Mouse (Mus musculus): ENCODE results near the gene Aldh3b2.

Aldh3b2 gene

GRCm38 (mm10) chr19:3988066-3988465 is 15.9 kb downstream of the Aldh3b2 start:
- DNase-seq: peak; percentile 32 to 59

GRCm38 (mm10) chr19:3988750-3989149 is 16.6 kb downstream of the Aldh3b2 start:
- peak; percentile 29 to 60 for DNase-seq

DNA sequence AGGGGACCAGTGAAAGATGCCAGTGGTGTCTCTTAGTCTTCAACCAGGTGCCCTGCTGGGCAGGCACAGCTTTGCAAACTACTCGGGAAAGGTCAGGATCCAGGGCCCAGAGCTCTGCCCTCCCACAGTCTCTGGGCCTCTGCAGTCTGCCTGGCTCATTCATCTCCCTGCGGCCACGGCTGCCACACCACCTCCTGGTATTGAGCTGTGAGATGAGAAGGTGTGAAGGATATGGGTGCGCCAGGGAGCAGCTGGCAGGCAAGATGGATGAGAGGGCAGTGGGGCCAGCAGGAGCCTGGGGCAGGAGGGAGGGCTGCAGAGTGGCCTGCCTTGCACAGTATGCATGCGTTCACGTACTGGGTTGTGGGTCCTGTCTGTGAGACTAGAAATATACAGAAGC is 18.7 kb downstream of the Aldh3b2 start:
- DNase-seq: peak in 1 of 2 experiments; percentile 45

- DNase-seq: peak in 1 of 2 experiments; percentile 47
Observed at GRCm38 (mm10) chr19:3991562-3991961, 19.4 kb downstream of the Aldh3b2 start.

GRCm38 (mm10) chr19:3991966-3992365 is 19.8 kb downstream of the Aldh3b2 start:
- DNase-seq: peak in 1 of 2 experiments; percentile 42

GRCm38 (mm10) chr19:3992416-3992815 is 20.3 kb downstream of the Aldh3b2 start, which contains the start of gene Tbx10:
Gene Tbx10, plus strand, starts transcription at chr19:3992752.
- peak in 1 of 2 experiments; percentile 50 for DNase-seq

GRCm38 (mm10) chr19:3994932-3995331 is 22.8 kb downstream of the Aldh3b2 start:
- peak in 1 of 2 experiments; percentile 57 for DNase-seq

DNA sequence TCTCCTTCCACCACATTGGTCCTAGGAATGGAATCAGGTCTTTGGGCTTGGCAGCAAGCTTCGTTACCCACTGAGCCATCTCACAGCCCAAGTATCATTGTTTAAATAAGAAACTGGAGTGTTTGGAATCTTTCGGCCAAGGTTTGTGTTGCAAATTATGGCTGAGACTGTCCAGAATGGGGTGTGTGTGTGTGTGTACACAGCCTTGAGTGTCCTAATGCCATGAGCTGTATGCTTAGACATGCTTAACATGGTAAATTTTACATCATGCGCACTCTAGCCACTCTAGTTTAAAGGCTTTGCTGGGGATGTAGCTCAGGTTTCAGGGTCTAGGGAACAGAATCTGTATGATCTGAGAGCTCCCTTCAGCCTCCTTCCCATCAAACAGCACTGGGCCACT is 23.4 kb downstream of the Aldh3b2 start:
- no peak for DNase-seq

GRCm38 (mm10) chr19:3996106-3996505 is 24.0 kb downstream of the Aldh3b2 start:
- no peak for DNase-seq

GRCm38 (mm10) chr19:3996747-3997146 is 24.6 kb downstream of the Aldh3b2 start:
- DNase-seq: peak; percentile 47 to 79

- DNase-seq: peak in 1 of 2 experiments; percentile 65
Observed at GRCm38 (mm10) chr19:3997231-3997630, 25.1 kb downstream of the Aldh3b2 start.

GRCm38 (mm10) chr19:3998335-3998734 is 26.2 kb downstream of the Aldh3b2 start:
- peak in 1 of 2 experiments; percentile 34 for DNase-seq

DNA sequence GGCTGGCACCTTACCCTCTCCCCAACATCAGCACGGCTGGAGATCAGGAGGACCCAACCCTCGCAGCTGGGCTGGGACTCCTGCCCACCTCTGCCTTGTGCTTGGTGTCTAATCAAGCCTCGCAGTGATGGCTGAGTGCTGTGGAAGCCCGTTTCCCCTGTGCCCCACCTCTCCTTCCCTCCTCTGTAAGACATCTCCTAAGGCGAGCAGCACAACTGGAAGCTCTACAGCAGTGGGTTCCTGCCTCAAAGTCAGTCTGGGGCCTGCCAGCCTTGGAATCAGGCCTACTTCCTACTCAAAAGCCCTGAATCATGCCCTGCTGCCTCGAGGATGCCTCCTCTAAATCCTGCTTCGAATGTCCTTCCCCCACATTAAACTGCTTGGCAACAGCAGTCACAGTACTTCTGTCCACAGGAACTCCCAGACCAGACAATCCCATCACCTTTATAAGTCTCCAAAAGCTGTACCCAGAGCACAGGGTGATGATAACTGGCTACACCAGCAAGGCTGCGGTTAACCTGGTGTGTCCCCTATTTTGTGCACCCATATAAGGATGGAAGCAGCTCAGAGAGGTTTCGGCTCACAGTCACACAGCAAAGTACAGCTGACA is 27.1 kb downstream of the Aldh3b2 start:
- DNase-seq: peak in 1 of 2 experiments; percentile 37

- DNase-seq: peak; percentile 98 to 99
Observed at GRCm38 (mm10) chr19:4000119-4000900, 28.2 kb downstream of the Aldh3b2 start, which contains the start of the genes Nudt8 and Gm49405. Gene Nudt8, plus strand, starts transcription at chr19:4000580. Gene Gm49405, plus strand, starts transcription at chr19:4000626.

GRCm38 (mm10) chr19:4000949-4001525 is 28.9 kb downstream of the Aldh3b2 start:
- DNase-seq: peak in 1 of 2 experiments; percentile 56

GRCm38 (mm10) chr19:4001752-4002151 is 29.6 kb downstream of the Aldh3b2 start:
- peak in 1 of 2 experiments; percentile 34 for DNase-seq

DNA sequence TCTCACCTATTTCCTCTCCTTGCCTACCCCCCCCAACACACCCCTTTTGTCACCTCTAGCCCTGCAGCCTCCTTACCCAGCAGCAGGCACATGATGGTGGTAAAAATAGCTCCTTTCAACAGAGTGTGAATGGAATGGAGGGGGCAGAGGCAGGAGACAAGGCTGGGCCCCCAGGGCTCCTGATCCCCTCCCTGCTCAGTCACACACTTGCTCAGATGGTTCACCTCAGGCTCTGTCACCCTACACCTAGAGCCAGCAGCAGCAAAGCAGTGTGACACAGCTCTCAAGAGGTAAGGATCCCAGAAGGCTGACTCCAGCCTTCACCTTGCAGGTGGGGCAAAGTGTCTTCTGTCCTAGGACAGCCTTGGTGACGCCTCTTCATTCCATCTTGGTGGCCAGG is 31.0 kb downstream of the Aldh3b2 start, which contains the start of gene Doc2g:
Gene Doc2g (plus strand): TSS at position 202 of the 400 bp plus-strand sequence.
- peak in 1 of 2 experiments; percentile 20 for DNase-seq

DNA sequence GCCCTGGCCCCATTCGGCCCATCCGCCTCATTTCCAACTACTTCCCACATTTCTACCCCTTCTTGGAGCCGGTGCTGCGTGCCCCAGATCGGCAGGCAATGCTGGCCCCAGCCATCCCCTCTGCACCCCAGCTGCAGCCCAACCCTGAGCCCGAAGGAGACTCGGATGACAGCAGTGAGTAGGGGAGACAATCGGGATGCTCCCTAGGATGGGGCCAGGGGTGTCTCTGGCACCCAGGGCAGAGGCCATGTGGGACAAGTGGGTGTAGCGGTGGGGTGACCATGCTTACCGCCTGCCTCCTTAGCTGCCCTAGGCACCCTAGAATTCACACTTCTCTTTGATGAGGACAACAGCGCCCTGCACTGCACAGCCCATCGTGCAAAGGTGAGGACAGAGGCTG is 31.5 kb downstream of the Aldh3b2 start:
- no peak for DNase-seq

DNA sequence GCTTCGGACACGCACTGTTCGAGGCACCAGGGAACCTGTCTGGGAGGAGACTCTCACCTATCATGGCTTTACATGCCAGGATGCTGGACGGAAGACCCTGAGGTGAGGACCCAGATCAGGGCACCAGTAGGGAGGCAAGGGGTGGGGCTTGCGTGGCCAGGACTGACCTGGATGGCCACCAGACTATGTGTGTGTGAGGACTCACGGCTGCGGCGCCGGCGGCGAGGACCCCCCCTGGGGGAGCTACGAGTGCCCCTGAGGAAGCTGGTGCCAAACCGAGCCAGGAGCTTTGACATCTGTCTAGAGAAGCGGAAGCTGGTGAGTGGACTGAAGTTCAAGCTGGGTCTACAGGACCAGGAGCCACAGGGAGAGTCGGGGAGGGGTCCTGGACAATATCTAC is 32.2 kb downstream of the Aldh3b2 start:
- DNase-seq: peak in 1 of 2 experiments; percentile 37

GRCm38 (mm10) chr19:4005091-4005490 is 33.0 kb downstream of the Aldh3b2 start:
- DNase-seq: no peak

GRCm38 (mm10) chr19:4005971-4006370 is 33.8 kb downstream of the Aldh3b2 start:
- no peak for DNase-seq

- no peak for DNase-seq
Observed at GRCm38 (mm10) chr19:4011086-4011485, 39.0 kb downstream of the Aldh3b2 start.

DNA sequence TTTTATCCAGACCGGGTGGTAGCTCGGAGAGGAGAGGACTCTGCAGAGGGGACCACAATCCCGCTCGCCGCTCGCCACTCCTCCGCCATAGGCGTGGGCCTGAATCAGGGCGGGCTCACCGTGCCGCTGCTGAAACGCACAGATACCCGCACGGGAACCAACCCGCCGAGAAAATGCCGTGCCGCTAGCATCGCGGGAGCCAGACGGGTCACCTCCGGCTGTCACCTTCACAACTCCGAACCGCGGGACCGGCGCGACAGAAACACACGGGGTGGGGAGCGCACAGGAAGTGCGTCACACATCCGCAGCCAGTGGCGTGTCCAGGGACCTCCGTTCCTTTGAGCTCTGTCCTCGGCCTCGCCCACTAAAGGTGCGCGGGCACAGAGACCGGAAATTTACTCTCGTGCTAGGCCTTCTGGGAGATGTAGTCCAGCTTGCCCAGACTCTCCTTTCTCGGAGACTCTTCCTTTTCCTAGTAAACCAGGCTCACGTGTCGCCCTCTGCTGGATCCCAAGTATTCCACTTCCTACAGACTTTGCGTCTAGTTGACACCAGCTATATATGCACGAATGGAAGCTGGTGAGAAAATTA is 40.4 kb downstream of the Aldh3b2 start, which contains the start of gene Ndufv1:
Gene Ndufv1 (minus strand): TSS at position 375 of the 591 bp plus-strand sequence.
- peak; percentile 99 for DNase-seq
